Mouse (Mus musculus) cerebellum, adult 2 months (tissue): ENCODE measurements around the gene Eef1akmt2. TPM values are rescaled to one million over a fixed set of nuclear protein-coding genes. Genes with fewer than 3 reads are reported as not detected.

ENCODE experiments used
- DNase-seq, 2 experiments: peaks; one replicate each; pipeline ENCODE4 v3.0.0; 2021
- H3K27ac ChIP-seq: fragments of 200-500 bp; 2 replicates; pipeline ENCODE4 v1.5.1; 2012; ENCODE audit warnings: low read length, control low read depth, inconsistent platforms; ENCODE audit not compliant: insufficient read depth
- H3K27me3 ChIP-seq: fragments of 200-500 bp; 2 replicates; pipeline ENCODE4 v1.6.1; 2012; ENCODE audit warnings: inconsistent platforms, mild to moderate bottlenecking, low read length, moderate library complexity; ENCODE audit not compliant: control insufficient read depth, insufficient read depth
- H3K4me1 ChIP-seq: fragments of 200-500 bp; 2 replicates; pipeline ENCODE4 v1.6.1; 2011; ENCODE audit warnings: low read length; ENCODE audit not compliant: control insufficient read depth, insufficient read depth
- H3K4me3 ChIP-seq: fragments of 200-500 bp; replicated peaks from 2 replicates; pipeline ENCODE3; 2011; ENCODE audit warnings: mild to moderate bottlenecking, low read depth, low read length, control low read depth; ENCODE audit not compliant: insufficient read depth
- CTCF ChIP-seq: fragments of 200-500 bp; IDR thresholded peaks from 2 replicates; pipeline ENCODE4 v1.5.1; 2011; ENCODE audit warnings: low read depth, mild to moderate bottlenecking, control low read depth, low read length, moderate library complexity, borderline replicate concordance; ENCODE audit not compliant: insufficient read depth
- POLR2A ChIP-seq: fragments of 200-500 bp; IDR thresholded peaks from 2 replicates; pipeline ENCODE4 v1.6.1; 2011; ENCODE audit warnings: low read length, control low read depth, borderline replicate concordance; ENCODE audit not compliant: insufficient read depth
- WGBS: fragments of 180-500 bp; shearing (Covaris S2); methylation state at CpG from one replicate; pipeline ENCODE4 v1.1.7; 2018; 5-methylcytosine and 5-hydroxymethylcytosine counted together
- polyA plus RNA-seq: library from polyadenylated mRNA; depleted of rRNA; stranded (reverse); fragments of >200 nt; gene quantifications from 2 replicates; pipeline ENCODE4 v1.2.3, GENCODE M21; 2012

Eef1akmt2 gene
- polyA plus RNA-seq, 1 experiment: 46.3 TPM

DNA sequence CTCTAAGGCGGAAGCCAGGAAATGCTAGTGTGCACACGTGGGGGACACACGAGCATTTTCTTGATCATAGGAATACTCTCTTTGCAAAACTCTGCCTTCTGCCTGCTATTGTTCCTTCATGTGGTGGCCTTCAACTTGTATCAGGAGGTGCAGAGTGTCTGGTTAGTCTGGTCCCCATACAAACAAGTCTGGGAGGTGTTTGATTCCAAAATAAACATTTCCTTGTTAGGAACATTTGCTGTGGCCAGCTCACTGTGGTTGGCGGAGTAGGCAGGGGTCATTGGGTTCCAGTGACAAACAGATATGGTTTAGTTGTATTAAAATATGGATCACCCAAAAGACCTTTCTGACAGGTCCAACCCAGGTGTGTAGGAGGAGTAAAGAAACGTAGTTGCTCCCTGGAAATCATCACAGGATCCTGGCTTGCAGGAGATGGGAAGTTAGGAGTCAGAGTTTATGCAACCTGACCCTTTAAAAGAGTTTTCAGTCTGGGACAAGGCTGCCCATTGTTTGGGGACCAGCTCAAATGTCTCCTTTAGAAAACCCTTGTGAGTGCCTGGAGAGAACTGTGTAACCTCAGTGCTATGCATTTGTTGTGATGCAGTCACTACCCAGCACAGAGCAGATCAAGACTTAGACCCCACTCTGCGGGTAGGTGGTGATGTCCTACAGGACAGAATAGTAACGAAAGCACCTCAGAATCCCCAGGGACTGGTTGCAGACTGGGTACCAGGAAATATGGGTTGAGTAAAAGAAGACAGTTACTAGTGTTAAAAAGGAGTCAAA is 34.7 kb upstream of the Eef1akmt2 start:
- peaks cover 21% of the 10 kb centered on the region; the same call in 1 of the 2 replicates for H3K4me1 ChIP-seq
- DNase-seq: no peak
- no peaks in the 10 kb centered on the region for H3K27me3 ChIP-seq
- no peak overlapping the region for H3K4me3 ChIP-seq
- WGBS: 85% methylated on average over 7 of the region's 7 CpGs
- TF ChIP-seq CTCF: no peak
- H3K27ac ChIP-seq: no peak overlapping the region

- no peaks in the 10 kb centered on the region for H3K4me1 ChIP-seq
- H3K4me3 ChIP-seq: no peak overlapping the region
- TF ChIP-seq CTCF (peak; percentile 72; the same call in 1 of the 2 replicates), POLR2A (no peak)
- no peak overlapping the region for H3K27ac ChIP-seq
- peak in 1 of 2 experiments; percentile 46 for DNase-seq
- no peaks in the 10 kb centered on the region for H3K27me3 ChIP-seq
- WGBS: 71% methylated on average over 7 of the region's 7 CpGs
These were observed 31.6 kb upstream of the Eef1akmt2 start for GRCm38 (mm10) chr7:132884031-132884430.

GRCm38 (mm10) chr7:132882343-132882742 is 29.9 kb upstream of the Eef1akmt2 start:
- no peak for DNase-seq
- Histone ChIP-seq H3K27ac (no peak overlapping the region), H3K4me1 (no peaks in the 10 kb centered on the region), H3K27me3 (no peaks in the 10 kb centered on the region), H3K4me3 (no peak overlapping the region)
- TF ChIP-seq CTCF: no peak
- TF ChIP-seq POLR2A: no peak
- 65% methylated on average over 2 of the region's 2 CpGs for WGBS

DNA sequence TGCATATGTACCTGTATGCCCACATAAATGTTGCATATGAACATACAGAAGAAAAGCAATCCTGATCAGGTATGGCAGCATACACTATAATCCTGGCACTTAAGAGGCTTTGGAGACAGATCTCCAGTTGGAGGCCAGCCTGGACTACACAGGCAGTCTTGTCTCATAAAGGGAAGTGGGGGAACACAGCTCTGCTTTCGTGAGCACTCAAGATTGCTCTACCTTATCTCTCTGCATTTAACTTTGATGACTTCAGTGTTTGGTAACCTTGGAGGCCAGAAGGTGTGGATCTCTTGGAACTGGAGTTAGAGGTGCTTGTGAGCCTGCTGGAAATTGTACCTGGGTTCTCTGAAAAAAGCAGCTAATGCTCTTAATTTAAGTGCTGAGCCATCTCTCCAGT is 27.8 kb upstream of the Eef1akmt2 start:
- H3K4me1 ChIP-seq: no peaks in the 10 kb centered on the region
- no peaks in the 10 kb centered on the region for H3K27me3 ChIP-seq
- no peak for DNase-seq
- H3K27ac ChIP-seq: no peak overlapping the region
- no peak overlapping the region for H3K4me3 ChIP-seq
- TF ChIP-seq CTCF (no peak), POLR2A (no peak)
- 93% methylated on average over 1 of the region's 1 CpGs for WGBS

GRCm38 (mm10) chr7:132875391-132876086 is 23.1 kb upstream of the Eef1akmt2 start:
- no peak overlapping the region for H3K27ac ChIP-seq
- no peaks in the 10 kb centered on the region for H3K27me3 ChIP-seq
- DNase-seq: no peak
- TF ChIP-seq POLR2A (no peak), CTCF (no peak)
- WGBS: 91% methylated on average over 2 of the region's 2 CpGs
- H3K4me3 ChIP-seq: no peak overlapping the region
- H3K4me1 ChIP-seq: no peaks in the 10 kb centered on the region

- no peak overlapping the region for H3K4me3 ChIP-seq
- WGBS: 97% methylated on average over 2 of the region's 2 CpGs
- H3K27ac ChIP-seq: no peak overlapping the region
- TF ChIP-seq CTCF (no peak), POLR2A (no peak)
- H3K4me1 ChIP-seq: no peaks in the 10 kb centered on the region
- no peak for DNase-seq
- H3K27me3 ChIP-seq: no peaks in the 10 kb centered on the region
These were observed 20.6 kb upstream of the Eef1akmt2 start for GRCm38 (mm10) chr7:132873043-132873442.

DNA sequence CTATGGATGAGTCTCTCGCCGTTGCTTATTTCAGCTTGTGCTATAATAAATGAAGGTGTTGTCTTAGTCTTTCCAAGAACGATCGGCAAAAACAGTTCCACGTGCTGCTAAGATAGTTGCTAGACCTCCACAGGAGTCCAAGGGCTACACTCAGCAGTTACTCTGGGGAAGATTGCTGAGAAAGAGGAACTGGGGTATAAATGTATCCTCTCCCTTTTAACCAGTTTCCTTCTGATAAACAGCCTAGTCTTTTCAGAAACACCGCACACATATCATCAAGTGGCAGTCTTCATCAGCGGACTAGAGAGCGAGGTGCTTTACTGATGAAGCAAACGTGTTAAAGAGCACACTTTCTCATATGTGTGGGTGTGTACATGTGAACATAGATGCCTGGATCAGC is 13.8 kb upstream of the Eef1akmt2 start:
- 95% methylated on average over 9 of the region's 9 CpGs for WGBS

More for the DNA sequence above, 13.8 kb upstream of the Eef1akmt2 start:
- H3K27ac ChIP-seq: no peak overlapping the region
- no peaks in the 10 kb centered on the region for H3K27me3 ChIP-seq
- no peak for DNase-seq
- no peak overlapping the region for H3K4me3 ChIP-seq
- TF ChIP-seq CTCF (no peak), POLR2A (no peak)
- H3K4me1 ChIP-seq: no peaks in the 10 kb centered on the region
